Mouse (Mus musculus) thymus, adult 2 months (tissue): Measurements from ENCODE around the gene Fbxl13. TPM values are rescaled to one million over a fixed set of nuclear protein-coding genes. Genes with fewer than 3 reads are reported as not detected.

Experiments used
- DNase-seq: peaks from one replicate; pipeline ENCODE4 v3.0.0; 2021
- H3K27ac ChIP-seq: fragments of 200-500 bp; 2 replicates; pipeline ENCODE4 v1.5.1; 2012; ENCODE audit warnings: low read length, control low read depth; ENCODE audit not compliant: control insufficient read depth, insufficient read depth
- H3K27me3 ChIP-seq: fragments of 200-500 bp; 2 replicates; pipeline ENCODE4 v1.6.1; 2012; ENCODE audit warnings: mild to moderate bottlenecking, low read length, moderate library complexity, mixed read lengths; ENCODE audit not compliant: control insufficient read depth, insufficient read depth
- H3K36me3 ChIP-seq: fragments of 200-500 bp; 2 replicates; pipeline ENCODE4 v1.6.1; 2012; ENCODE audit warnings: mild to moderate bottlenecking, low read length, moderate library complexity; ENCODE audit not compliant: control insufficient read depth, insufficient read depth
- H3K4me1 ChIP-seq: fragments of 200-500 bp; replicated peaks from 2 replicates; pipeline ENCODE4 v1.6.1; 2012; ENCODE audit warnings: low read length; ENCODE audit not compliant: control insufficient read depth, insufficient read depth
- H3K4me3 ChIP-seq: fragments of 200-500 bp; 2 replicates; pipeline ENCODE4 v1.5.1; 2012; ENCODE audit warnings: mild to moderate bottlenecking, low read length, control low read depth, moderate library complexity; ENCODE audit not compliant: control insufficient read depth, insufficient read depth
- CTCF ChIP-seq: fragments of 200-500 bp; IDR thresholded peaks from 2 replicates; pipeline ENCODE4 v1.5.1; 2012; ENCODE audit warnings: mild to moderate bottlenecking, control low read depth, low read length, moderate library complexity, borderline replicate concordance; ENCODE audit not compliant: control insufficient read depth, poor library complexity, insufficient read depth; ENCODE audit errors: extremely low read depth
- POLR2A ChIP-seq: fragments of 200-500 bp; IDR thresholded peaks from 2 replicates; pipeline ENCODE4 v1.6.1; 2012; ENCODE audit warnings: mild to moderate bottlenecking, low read length, control low read depth, moderate library complexity; ENCODE audit not compliant: control insufficient read depth, poor library complexity, insufficient read depth; ENCODE audit errors: extremely low read depth
- WGBS: fragments of 180-500 bp; shearing (Covaris S2); methylation state at CpG from one replicate; pipeline ENCODE4 v1.1.7; 2018; 5-methylcytosine and 5-hydroxymethylcytosine counted together
- polyA plus RNA-seq: library from polyadenylated mRNA; depleted of rRNA; stranded (reverse); fragments of >200 nt; gene quantifications from 2 replicates; pipeline ENCODE4 v1.2.3, GENCODE M21; 2012

Gene Fbxl13
- polyA plus RNA-seq, 1 experiment, result 0.12 TPM

GRCm38 (mm10) chr5:21565392-21566065 is 79.9 kb downstream of the Fbxl13 start:
- WGBS, result 97% methylated on average over 9 of the region's 9 CpGs
- no peaks in the 10 kb centered on the region for H3K27me3 ChIP-seq
- no peak overlapping the region for H3K27ac ChIP-seq
- no peaks in the 10 kb centered on the region for H3K4me1 ChIP-seq
- H3K36me3 ChIP-seq, result no peaks in the 10 kb centered on the region
- TF ChIP-seq CTCF (no peak), POLR2A (no peak)
- no peak overlapping the region for H3K4me3 ChIP-seq
- DNase-seq, result no peak

GRCm38 (mm10) chr5:21563936-21564335 is 81.5 kb downstream of the Fbxl13 start:
- Histone ChIP-seq H3K27me3 (no peaks in the 10 kb centered on the region), H3K36me3 (no peaks in the 10 kb centered on the region), H3K4me3 (no peak overlapping the region), H3K27ac (no peak overlapping the region), H3K4me1 (no peaks in the 10 kb centered on the region)
- no peak for TF ChIP-seq CTCF
- no peak for TF ChIP-seq POLR2A
- WGBS, result 32% methylated on average over 2 of the region's 2 CpGs
- DNase-seq, result no peak

- Histone ChIP-seq H3K27me3 (no peaks in the 10 kb centered on the region), H3K27ac (no peak overlapping the region), H3K36me3 (no peaks in the 10 kb centered on the region), H3K4me3 (no peak overlapping the region), H3K4me1 (no peaks in the 10 kb centered on the region)
- DNase-seq, result no peak
- WGBS, result 89% methylated on average over 3 of the region's 3 CpGs
- TF ChIP-seq POLR2A (no peak), CTCF (no peak)
These were observed 88.9 kb downstream of the Fbxl13 start for GRCm38 (mm10) chr5:21556502-21556901.

GRCm38 (mm10) chr5:21554732-21555131 is 90.7 kb downstream of the Fbxl13 start:
- no peaks in the 10 kb centered on the region for H3K4me1 ChIP-seq
- no peaks in the 10 kb centered on the region for H3K36me3 ChIP-seq

GRCm38 (mm10) chr5:21553685-21554084 is 91.7 kb downstream of the Fbxl13 start:
- no peak for TF ChIP-seq POLR2A
- TF ChIP-seq CTCF, result no peak
- Histone ChIP-seq H3K4me1 (no peaks in the 10 kb centered on the region), H3K36me3 (no peaks in the 10 kb centered on the region), H3K27ac (no peak overlapping the region), H3K4me3 (no peak overlapping the region), H3K27me3 (no peaks in the 10 kb centered on the region)
- 95% methylated on average over 4 of the region's 4 CpGs for WGBS
- no peak for DNase-seq

More at GRCm38 (mm10) chr5:21554732-21555131, 90.7 kb downstream of the Fbxl13 start:
- Histone ChIP-seq H3K4me3 (no peak overlapping the region), H3K27me3 (no peaks in the 10 kb centered on the region), H3K27ac (no peak overlapping the region)
- TF ChIP-seq CTCF (no peak), POLR2A (no peak)
- no peak for DNase-seq
- WGBS, result 86% methylated on average over 1 of the region's 1 CpGs

- Histone ChIP-seq H3K4me3 (no peak overlapping the region), H3K4me1 (no peaks in the 10 kb centered on the region), H3K36me3 (no peaks in the 10 kb centered on the region), H3K27ac (no peak overlapping the region), H3K27me3 (no peaks in the 10 kb centered on the region)
- DNase-seq, result no peak
- TF ChIP-seq CTCF, result no peak
- TF ChIP-seq POLR2A, result no peak
- 61% methylated on average over 8 of the region's 8 CpGs for WGBS
These were observed 98.4 kb downstream of the Fbxl13 start for GRCm38 (mm10) chr5:21547005-21547404.

- DNase-seq, result no peak
- H3K27ac ChIP-seq, result no peak overlapping the region
- H3K27me3 ChIP-seq, result no peaks in the 10 kb centered on the region
- no peaks in the 10 kb centered on the region for H3K36me3 ChIP-seq
- H3K4me3 ChIP-seq, result no peak overlapping the region
- TF ChIP-seq POLR2A (no peak), CTCF (no peak)
- 95% methylated on average over 4 of the region's 4 CpGs for WGBS
- no peaks in the 10 kb centered on the region for H3K4me1 ChIP-seq
These were observed 99.6 kb downstream of the Fbxl13 start for GRCm38 (mm10) chr5:21545786-21546185.
